Mouse (Mus musculus): ENCODE measurements at regions not wholly inside any gene's neighbourhood (a gene's known extent, or its start where the extent isn't known, plus 50 kb on each side); places are given as distances from the start of the nearest gene placed in this dataset.

GRCm38 (mm10) chr15:7692096-7692495 lies 118.5 kb upstream of the Gdnf start:
- peak; percentile 14 to 37 for DNase-seq

- DNase-seq = no peak
Observed at GRCm38 (mm10) chr15:7694037-7694436, 116.6 kb upstream of the Gdnf start.

GRCm38 (mm10) chr15:7697724-7698123 lies 112.9 kb upstream of the Gdnf start:
- no peak for DNase-seq

DNA sequence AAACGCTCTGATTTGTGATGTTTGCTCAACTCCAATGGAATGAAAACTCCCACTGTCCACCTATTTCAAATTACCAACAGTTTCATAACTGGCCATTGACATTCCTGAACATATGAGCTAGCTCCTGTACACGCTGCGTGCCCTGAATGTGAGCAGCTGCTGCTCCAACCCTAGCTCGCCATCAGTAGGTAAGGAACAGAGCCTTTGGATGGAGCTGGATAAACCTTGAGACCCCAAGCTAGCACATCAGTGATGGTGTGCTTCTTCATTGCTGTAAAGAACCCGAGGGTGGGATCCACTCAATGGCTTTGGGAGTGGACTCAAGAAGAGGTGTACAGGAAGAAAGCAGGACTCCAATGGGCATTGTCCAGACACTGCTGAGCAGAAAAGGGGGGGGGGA lies 101.8 kb upstream of the Gdnf start:
- no peak for DNase-seq

- no peak for DNase-seq
Observed at GRCm38 (mm10) chr15:7714641-7715040, 96.0 kb upstream of the Gdnf start.

GRCm38 (mm10) chr15:7716188-7716587 lies 94.5 kb upstream of the Gdnf start:
- no peak for DNase-seq

DNA sequence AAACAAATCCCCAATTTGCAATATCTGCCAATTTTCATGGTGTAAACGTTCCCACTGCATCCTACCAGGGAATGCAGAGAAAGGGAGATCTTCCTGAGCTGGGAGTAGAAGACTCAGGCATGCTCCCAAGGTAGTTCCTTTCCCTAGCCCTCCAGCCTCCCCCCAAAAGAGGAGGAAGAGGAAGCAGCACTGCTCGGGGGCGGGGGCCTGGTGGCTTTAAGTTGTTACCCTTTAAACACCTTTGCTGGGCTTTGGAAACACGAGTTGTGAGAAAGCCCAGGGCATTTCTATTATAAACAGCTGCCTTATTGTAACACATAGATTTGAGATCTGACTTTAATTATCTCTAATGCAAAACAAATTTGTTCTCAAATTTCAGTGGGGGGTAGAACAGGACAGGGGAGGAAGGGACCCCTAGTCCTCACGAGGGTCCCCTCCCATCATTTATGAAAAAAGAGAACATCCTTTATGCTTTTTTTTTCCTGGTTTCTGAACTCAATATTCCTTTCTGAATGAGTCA lies 87.4 kb upstream of the Gdnf start:
- no peak for DNase-seq

GRCm38 (mm10) chr15:7723770-7724169 lies 86.9 kb upstream of the Gdnf start:
- no peak for DNase-seq

DNA sequence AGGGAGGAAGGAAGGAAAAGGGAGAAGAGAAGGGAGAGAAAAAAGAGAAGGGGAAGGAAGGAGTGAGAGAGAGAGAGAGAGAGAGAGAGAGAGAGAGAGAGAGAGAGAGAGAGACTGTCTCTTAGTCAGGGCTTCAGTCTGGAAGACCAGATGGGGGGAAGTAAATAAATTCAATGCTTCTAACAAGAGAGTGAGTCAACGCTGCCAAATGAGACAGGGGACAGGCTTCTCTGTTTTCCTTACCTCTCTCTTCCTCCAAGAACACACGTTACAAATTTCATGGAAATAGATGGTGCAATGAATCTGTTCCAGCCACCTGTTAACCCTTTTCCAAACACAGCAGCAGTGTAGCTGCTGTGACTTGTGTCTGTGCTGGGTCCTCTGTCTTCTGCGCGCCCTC lies 85.1 kb upstream of the Gdnf start:
- no peak for DNase-seq

DNA sequence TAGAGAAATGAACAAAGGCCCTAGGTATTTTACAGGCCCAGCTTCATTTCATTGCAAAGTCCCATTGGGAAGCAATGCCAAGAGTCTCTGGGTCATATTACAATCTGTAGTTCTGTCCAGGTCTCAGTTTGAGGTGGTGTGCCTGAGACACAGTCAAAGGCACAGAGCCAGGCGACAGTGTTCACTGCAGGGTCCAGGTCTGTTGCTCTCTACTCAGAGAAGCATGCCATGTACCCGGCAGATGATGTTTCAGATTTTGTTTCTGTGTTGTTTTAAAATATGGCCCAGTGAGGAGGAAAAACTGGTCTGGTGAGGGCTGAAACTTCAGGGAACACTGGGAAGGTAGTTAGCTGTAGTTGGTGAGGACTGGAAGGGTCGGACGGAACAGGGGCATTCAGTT lies 63.1 kb upstream of the Gdnf start:
- no peak for DNase-seq

DNA sequence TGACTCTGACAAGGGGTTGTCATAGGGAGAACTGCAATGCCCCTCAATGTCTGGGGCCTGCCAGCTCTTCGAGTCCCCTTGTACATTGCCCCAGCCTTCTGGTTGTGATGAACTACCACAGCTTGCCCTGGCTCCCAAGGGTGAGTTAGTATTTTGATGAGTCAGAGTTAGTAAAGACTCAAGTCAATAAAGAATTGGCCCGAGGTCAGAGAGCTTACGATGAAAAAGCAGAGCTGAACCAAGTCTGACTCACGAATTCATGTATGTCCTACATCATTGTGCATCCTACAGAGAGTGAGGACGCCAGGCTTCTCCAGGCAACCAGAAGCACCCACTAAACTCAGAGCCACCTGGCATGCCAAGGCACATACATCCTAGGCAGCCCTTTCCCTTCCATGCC lies 60.2 kb upstream of the Gdnf start:
- DNase-seq = no peak
